Mouse (Mus musculus) G1E (cell line): ENCODE measurements around the gene Arfgap2.

ENCODE experiments used
- CTCF ChIP-seq: IDR thresholded peaks from 2 replicates; pipeline ENCODE4 v1.5.1; 2012; ENCODE audit warnings: low read depth, low read length, inconsistent platforms, mixed read lengths
- POLR2AphosphoS5 ChIP-seq: IDR thresholded peaks from 2 replicates; pipeline ENCODE4 v1.6.1; 2012; ENCODE audit warnings: low read depth, low read length, inconsistent platforms; ENCODE audit not compliant: insufficient replicate concordance
- TAL1 ChIP-seq: conservative IDR thresholded peaks from 2 replicates; pipeline ENCODE4 v1.6.1; 2012; ENCODE audit warnings: low read depth, low read length, inconsistent platforms, mixed read lengths

DNA sequence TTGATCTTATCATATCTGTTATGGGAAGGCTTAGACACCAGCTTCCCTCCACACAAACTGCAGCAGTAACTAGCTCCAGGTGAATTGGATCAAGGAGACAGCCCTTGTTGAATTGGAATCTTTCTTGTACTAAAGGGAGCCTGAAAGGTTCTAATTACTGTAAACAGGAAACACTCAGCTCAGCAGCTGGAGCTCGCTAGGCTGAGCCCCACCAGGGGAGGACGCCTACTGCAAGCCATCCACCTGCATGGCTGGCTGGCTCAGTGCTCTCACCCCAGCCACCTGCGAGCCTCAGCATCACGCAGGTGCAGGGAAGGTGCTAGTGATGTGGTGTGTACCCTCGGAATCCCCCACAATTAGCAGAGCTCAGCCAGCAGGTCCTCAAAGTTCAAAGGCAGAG, 43.9 kb downstream of the Arfgap2 start:
- TF ChIP-seq TAL1 (no peak), POLR2AphosphoS5 (no peak), CTCF (no peak)
